Mouse (Mus musculus): Measurements from ENCODE around the gene Hmg20a.
A peak's percentile ranks its signal among the peaks of the same experiment; 100 is the strongest.

Hmg20a gene

DNA sequence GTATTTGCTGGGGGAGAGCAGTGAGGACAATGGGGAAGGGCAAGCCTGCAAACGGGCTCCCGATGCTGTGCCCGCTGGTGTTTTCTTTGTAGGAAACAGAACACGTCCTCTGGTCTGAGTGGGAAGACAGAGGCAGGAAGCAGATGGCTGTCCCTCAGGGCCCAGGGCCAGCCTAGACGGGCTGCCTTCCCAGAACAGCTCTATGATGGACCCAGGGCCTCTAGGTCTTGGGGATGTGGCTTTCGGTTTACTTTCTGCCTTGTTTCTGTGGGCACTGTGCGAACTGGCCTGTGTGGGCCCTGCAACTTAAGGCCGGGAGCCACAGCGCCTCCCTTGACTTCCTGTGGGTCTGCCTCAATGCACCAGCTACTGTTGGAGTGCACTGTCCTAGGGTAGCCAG, 115.5 kb downstream of the Hmg20a start:
- DNase-seq: peak; percentile 42

DNA sequence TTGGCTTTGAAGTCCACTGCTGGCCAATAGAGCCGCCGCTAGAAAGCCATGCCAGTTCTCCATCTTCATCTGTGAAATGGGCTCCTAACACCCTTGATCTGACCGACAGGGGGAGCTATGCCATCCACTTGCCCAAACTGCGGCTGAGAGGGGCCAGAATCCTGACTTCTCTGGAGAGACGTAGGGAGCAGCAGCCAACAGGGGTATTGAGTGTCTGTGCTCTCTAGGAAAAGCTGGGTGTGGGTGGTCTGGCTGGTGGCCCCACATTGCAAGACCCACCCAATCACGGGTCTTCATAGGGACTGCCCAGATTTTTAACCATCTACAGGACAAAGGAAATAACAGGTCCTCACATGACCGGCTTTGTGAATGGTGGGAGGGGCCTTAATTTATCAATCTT, 116.3 kb downstream of the Hmg20a start:
- no peak for DNase-seq

GRCm38 (mm10) chr9:56535361-56535760, 117.0 kb downstream of the Hmg20a start:
- DNase-seq: no peak

DNA sequence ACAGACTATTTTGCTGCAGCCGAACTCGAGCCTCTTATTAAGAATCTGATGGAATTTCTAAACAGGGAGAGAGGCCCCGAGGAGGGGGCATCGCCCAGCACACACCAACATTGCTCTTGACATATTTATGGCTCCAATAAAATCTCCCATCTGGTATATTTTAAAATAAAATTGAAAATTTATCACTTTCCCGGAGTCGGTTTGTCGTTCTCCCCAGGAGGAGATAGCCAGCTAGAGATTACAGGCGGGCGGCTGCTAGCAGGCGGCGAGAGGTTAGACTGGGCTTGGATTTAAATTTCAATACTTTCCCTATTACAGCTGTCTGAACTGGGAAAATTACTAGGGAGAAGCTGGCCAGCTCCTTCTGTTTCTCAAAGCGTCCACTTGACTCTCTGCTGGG, 121.6 kb downstream of the Hmg20a start:
- no peak for DNase-seq

DNA sequence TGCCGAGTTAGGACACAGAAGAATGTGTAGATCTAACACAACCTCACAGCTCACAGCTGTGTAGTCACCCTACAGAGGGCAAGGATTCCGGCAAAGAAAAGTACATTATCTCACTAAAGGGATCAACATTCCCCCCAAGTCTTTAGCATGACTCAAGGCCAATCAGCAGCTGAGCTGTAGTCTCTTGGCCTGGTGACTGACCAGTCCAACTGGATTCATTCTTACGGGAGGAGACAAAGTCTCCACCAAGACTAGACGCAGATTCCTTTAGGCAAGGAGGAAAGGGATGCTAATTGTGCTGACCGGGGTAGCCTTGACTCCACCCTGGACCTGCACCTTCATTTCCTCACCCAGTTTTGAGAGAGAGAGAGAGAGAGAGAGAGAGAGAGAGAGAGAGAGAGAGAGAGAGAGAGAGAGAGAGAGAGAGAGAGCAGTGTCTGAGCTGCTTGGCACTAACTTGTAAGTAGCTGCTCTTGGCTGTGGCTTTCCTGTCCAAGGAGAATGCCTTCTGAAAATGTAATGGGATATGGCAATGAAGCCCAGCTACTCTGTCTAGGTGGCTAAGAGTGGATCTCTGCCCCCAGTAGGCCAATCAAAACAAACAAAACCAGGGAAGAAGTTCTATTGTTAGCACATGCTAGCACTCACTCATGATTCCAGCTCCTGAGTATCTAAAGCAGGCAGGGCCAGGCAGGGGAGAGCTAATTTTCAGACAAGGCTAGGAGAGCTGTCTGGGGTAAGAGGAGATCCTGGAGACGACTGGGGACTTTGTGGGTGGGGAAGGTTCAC, 126.5 kb downstream of the Hmg20a start:
- DNase-seq: no peak
